Mouse (Mus musculus) C2C12 (cell line): ENCODE data around the gene Efna5.

Source experiments
- CTCF ChIP-seq: IDR thresholded peaks from one replicate; pipeline ENCODE4 v1.5.1; 2011; ENCODE audit not compliant: control insufficient read depth, insufficient read depth, insufficient read length
- MAX ChIP-seq: IDR thresholded peaks from one replicate; pipeline ENCODE4 v1.6.1; 2011; ENCODE audit warnings: mild to moderate bottlenecking, control low read depth
- MYOD1 ChIP-seq: IDR thresholded peaks from one replicate; pipeline ENCODE4 v1.6.1; 2011; ENCODE audit warnings: low read depth; ENCODE audit not compliant: control insufficient read depth, insufficient read length
- MYOG ChIP-seq: IDR thresholded peaks from one replicate; pipeline ENCODE4 v1.6.1; 2011; ENCODE audit not compliant: control insufficient read depth, insufficient read length; ENCODE audit errors: extremely low read depth

DNA sequence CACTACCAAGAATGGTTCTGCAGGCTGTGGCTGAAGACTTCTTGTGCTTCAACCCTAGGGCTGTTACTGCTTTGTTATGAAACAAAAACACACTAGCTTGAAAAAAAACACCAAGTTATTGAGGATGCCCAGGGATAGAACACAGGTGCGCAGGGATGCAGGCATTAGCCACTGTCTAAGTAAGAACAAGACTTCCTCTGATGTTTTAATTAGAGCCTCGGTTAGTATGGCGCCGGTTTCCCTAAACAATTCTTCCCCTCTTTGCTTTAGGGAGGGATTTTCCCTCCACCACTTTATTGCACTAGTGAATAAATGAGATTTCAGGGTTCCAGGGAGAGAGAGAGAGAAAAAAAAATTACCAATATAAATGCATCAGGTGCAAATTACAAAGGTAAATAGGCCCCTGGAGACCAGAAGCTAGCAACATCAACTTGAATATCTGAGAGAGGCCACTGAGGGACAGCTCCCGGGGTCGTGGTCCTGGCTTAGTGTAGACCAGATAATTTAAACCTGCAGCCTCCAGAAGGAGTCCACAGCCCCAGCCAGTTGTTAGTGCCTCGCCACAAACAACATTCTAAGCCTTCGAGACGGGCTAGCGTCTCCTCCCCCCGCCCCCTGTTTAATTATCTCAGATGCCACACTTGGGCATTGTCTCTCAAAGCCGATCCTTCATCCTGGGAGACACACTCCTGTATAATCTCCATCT, 163.5 kb downstream of the Efna5 start:
- TF ChIP-seq MYOG: no peak
- no peak for TF ChIP-seq MYOD1
- no peak for TF ChIP-seq CTCF
- TF ChIP-seq MAX: no peak
